Mouse (Mus musculus): ENCODE measurements at regions not wholly inside any gene's neighbourhood (a gene's known extent, or its start where the extent isn't known, plus 50 kb on each side); places are given as distances from the start of the nearest gene placed in this dataset.

DNA sequence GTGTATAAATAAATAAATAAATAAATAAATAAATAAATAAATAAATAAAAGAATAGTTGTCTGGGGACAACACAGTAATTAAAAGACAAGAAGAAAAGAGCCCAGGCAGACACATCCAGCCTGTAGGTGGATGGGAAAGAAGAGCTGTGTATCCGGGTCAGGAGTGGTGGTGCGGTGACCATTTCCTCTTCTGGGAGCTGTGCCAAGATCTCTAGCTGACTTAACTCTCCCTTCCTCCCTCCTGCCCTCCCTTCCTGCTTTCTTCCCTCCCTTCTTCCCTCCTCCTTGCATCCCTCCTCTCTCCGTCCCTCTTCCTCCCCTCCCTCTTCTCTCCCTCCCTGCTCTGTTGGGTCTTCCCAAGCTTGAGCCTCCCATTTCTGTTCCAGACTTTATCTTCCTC lies 240.6 kb upstream of the Gjb5 start:
- 55% methylated on average over 3 of the region's 3 CpGs for WGBS
- TF ChIP-seq CTCF (IDR thresholded peaks at IDR 0.05; ENCODE audit: extremely low read depth, insufficient read length, insufficient replicate concordance, low read depth, low read length) (no peak), POLR2A (IDR thresholded peaks at IDR 0.05; ENCODE audit: low read depth, low read length) (no peak)
- Histone ChIP-seq H3K4me3 (ENCODE audit: low read depth, low read length) (no peak overlapping the region), H3K27me3 (ENCODE audit: control insufficient read depth, insufficient read depth, low read length) (no peaks in the 10 kb centered on the region), H3K27ac (ENCODE audit: insufficient read depth, low read depth, low read length) (no peak overlapping the region), H3K36me3 (ENCODE audit: control insufficient read depth, insufficient read depth, low read length) (no peaks in the 10 kb centered on the region), H3K4me1 (ENCODE audit: control insufficient read depth, insufficient read depth, insufficient read length, low read length) (no peaks in the 10 kb centered on the region)

DNA sequence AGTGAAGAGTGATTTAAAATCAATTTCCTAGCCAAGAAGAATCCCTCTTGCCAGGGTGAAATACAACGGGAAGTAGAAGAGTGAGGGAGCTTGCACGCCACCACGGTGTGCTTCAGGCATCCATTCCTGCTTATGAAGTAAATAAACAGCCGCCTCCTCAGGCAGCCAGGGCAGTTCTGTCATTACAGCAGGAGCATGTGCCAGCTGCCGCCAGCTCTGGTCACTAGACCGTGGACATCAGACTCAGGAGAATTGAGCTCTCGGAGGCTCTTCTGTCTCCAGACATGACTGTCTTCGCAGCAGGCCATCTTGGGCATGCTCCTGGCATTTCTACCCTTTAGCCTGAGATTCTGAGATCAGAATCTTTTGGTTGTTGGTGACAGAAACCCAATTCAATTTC lies 236.1 kb upstream of the Gjb5 start:
- Histone ChIP-seq H3K4me1 (ENCODE audit: control insufficient read depth, insufficient read depth, insufficient read length, low read length) (no peaks in the 10 kb centered on the region), H3K4me3 (ENCODE audit: low read depth, low read length) (no peak overlapping the region), H3K36me3 (ENCODE audit: control insufficient read depth, insufficient read depth, low read length) (no peaks in the 10 kb centered on the region), H3K27ac (ENCODE audit: insufficient read depth, low read depth, low read length) (no peak overlapping the region), H3K27me3 (ENCODE audit: control insufficient read depth, insufficient read depth, low read length) (no peaks in the 10 kb centered on the region)
- WGBS: 76% methylated on average over 8 of the region's 8 CpGs
- TF ChIP-seq POLR2A (IDR thresholded peaks at IDR 0.05; ENCODE audit: low read depth, low read length) (no peak), CTCF (IDR thresholded peaks at IDR 0.05; ENCODE audit: extremely low read depth, insufficient read length, insufficient replicate concordance, low read depth, low read length) (no peak)

DNA sequence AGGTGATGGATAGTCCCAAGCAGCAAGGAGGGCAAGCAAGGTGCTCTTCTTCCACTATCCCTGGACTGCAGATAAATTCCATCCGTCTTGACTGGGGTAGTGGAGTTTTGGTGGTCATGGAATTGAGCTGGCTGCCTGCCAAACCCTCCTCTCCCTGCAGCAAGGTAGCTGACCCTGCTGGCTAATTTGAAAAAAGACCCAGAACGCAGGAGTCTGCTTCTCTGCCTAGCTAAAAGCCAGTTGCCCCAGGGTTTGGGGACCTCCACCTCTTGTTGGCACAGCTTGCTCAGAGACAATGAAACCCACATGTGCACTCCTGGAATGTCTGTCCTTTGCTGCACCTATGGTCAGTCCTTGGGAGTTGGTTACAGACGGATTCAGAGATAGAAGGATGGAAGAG lies 233.6 kb upstream of the Gjb5 start:
- no peaks in the 10 kb centered on the region for H3K4me1 ChIP-seq (ENCODE audit: control insufficient read depth, insufficient read depth, insufficient read length, low read length)
- 58% methylated on average over 3 of the region's 3 CpGs for WGBS

DNA sequence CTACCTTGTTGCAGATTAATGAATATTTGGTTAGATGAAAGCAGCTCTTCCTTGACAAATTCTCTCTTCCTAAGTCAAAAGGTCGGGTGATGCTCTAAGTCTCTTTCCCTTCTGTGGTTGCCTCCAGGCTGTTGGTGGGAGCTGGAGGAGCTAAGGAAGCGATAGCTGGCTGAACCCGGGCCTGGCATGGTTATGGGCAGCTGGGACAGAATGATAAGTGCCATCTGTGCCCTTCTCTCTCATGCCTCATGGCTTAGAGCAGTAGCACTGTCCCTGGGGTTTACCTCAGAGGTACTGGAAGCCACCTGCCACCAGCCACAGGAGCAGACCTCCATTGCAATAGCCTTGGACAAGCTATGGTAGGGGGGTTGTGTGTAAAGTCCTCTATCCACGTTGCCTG lies 228.8 kb upstream of the Gjb5 start:
- no peaks in the 10 kb centered on the region for H3K36me3 ChIP-seq (ENCODE audit: control insufficient read depth, insufficient read depth, low read length)
- no peak for TF ChIP-seq POLR2A (IDR thresholded peaks at IDR 0.05; ENCODE audit: low read depth, low read length)
- TF ChIP-seq CTCF (IDR thresholded peaks at IDR 0.05; ENCODE audit: extremely low read depth, insufficient read length, insufficient replicate concordance, low read depth, low read length): no peak
- H3K4me1 ChIP-seq (ENCODE audit: control insufficient read depth, insufficient read depth, insufficient read length, low read length): no peaks in the 10 kb centered on the region
- WGBS: 54% methylated on average over 4 of the region's 4 CpGs
- no peak overlapping the region for H3K4me3 ChIP-seq (ENCODE audit: low read depth, low read length)
- no peak overlapping the region for H3K27ac ChIP-seq (ENCODE audit: insufficient read depth, low read depth, low read length)
- H3K27me3 ChIP-seq (ENCODE audit: control insufficient read depth, insufficient read depth, low read length): no peaks in the 10 kb centered on the region

More for the DNA sequence above, 233.6 kb upstream of the Gjb5 start:
- TF ChIP-seq CTCF (IDR thresholded peaks at IDR 0.05; ENCODE audit: extremely low read depth, insufficient read length, insufficient replicate concordance, low read depth, low read length) (no peak), POLR2A (IDR thresholded peaks at IDR 0.05; ENCODE audit: low read depth, low read length) (no peak)
- H3K27me3 ChIP-seq (ENCODE audit: control insufficient read depth, insufficient read depth, low read length): no peaks in the 10 kb centered on the region
- no peaks in the 10 kb centered on the region for H3K36me3 ChIP-seq (ENCODE audit: control insufficient read depth, insufficient read depth, low read length)
- H3K27ac ChIP-seq (ENCODE audit: insufficient read depth, low read depth, low read length): no peak overlapping the region
- no peak overlapping the region for H3K4me3 ChIP-seq (ENCODE audit: low read depth, low read length)

DNA sequence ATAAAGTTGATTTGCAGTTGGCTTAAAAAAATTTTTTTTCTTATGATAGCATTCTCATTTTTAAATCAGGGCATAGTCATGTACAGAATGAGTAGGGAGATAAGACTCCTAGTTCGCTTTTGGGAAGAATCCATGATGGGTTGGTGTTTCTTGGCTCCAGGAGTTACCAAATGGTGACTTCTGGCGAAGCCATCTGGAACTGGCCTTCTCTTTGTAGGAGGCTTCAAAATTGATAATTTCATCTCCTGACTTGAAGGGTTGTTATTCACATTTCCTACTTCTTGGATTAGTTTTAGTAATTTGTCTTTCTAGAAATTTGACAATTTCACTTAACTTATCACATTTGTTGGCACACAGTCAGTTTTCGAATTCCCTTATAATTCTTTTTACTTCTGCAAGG lies 218.5 kb upstream of the Gjb5 start:
- Histone ChIP-seq H3K27ac (ENCODE audit: insufficient read depth, low read depth, low read length) (no peak overlapping the region), H3K4me1 (ENCODE audit: control insufficient read depth, insufficient read depth, insufficient read length, low read length) (no peaks in the 10 kb centered on the region), H3K36me3 (ENCODE audit: control insufficient read depth, insufficient read depth, low read length) (no peaks in the 10 kb centered on the region), H3K4me3 (ENCODE audit: low read depth, low read length) (no peak overlapping the region), H3K27me3 (ENCODE audit: control insufficient read depth, insufficient read depth, low read length) (no peaks in the 10 kb centered on the region)
- 82% methylated on average over 3 of the region's 3 CpGs for whole genome bisulfite sequencing
- no peak for TF ChIP-seq CTCF (IDR thresholded peaks at IDR 0.05; ENCODE audit: extremely low read depth, insufficient read length, insufficient replicate concordance, low read depth, low read length)
- TF ChIP-seq POLR2A (IDR thresholded peaks at IDR 0.05; ENCODE audit: low read depth, low read length): no peak

DNA sequence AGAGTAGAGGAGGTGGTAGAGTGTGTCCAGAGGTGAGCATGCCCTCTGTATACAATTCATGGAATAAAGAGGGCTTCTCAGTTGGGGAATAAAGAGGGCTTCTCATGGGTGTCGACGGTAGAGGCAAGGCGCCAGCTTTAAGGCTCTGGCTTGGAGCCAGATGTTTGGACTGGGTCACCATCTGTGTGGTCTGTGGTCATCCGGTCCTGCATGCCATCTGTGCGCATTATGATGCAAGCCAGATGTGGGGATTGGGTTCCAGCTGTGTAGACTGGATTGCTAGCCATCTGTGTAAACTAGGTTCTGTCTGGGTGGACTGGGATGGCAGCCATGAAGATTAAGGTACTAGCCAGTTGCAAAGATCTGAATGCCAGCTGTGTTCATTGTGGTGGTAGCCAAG lies 204.6 kb upstream of the Gjb5 start:
- no peaks in the 10 kb centered on the region for H3K4me1 ChIP-seq (ENCODE audit: control insufficient read depth, insufficient read depth, insufficient read length, low read length)
- WGBS: 89% methylated on average over 5 of the region's 5 CpGs
- TF ChIP-seq POLR2A (IDR thresholded peaks at IDR 0.05; ENCODE audit: low read depth, low read length): no peak
- TF ChIP-seq CTCF (IDR thresholded peaks at IDR 0.05; ENCODE audit: extremely low read depth, insufficient read length, insufficient replicate concordance, low read depth, low read length): no peak
- no peaks in the 10 kb centered on the region for H3K27me3 ChIP-seq (ENCODE audit: control insufficient read depth, insufficient read depth, low read length)
- H3K36me3 ChIP-seq (ENCODE audit: control insufficient read depth, insufficient read depth, low read length): no peaks in the 10 kb centered on the region
- H3K4me3 ChIP-seq (ENCODE audit: low read depth, low read length): no peak overlapping the region
- no peak overlapping the region for H3K27ac ChIP-seq (ENCODE audit: insufficient read depth, low read depth, low read length)

DNA sequence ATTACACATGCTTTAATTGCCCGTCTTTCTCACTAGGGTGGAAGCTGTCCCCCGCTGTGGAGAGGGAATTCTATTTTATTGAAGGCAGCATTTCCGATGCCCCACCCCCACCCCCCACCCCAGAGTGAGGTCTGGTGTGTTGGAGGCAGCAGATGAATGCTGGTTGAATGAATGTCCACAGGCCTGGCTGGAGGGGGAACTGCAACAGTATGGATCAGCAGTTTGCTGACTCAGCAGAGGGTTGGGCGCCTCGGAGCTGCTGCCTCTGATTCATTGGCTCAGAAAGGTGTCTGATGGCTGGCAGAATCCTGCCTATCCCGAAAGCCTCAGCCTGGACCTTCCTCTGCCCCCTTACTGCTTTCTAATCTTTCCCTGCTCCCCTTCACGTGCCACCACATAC lies 200.6 kb upstream of the Gjb5 start:
- 61% methylated on average over 7 of the region's 7 CpGs for WGBS
- H3K27me3 ChIP-seq (ENCODE audit: control insufficient read depth, insufficient read depth, low read length): no peaks in the 10 kb centered on the region
- H3K36me3 ChIP-seq (ENCODE audit: control insufficient read depth, insufficient read depth, low read length): no peaks in the 10 kb centered on the region
- H3K4me3 ChIP-seq (ENCODE audit: low read depth, low read length): no peak overlapping the region
- H3K4me1 ChIP-seq (ENCODE audit: control insufficient read depth, insufficient read depth, insufficient read length, low read length): no peaks in the 10 kb centered on the region
- no peak for TF ChIP-seq CTCF (IDR thresholded peaks at IDR 0.05; ENCODE audit: extremely low read depth, insufficient read length, insufficient replicate concordance, low read depth, low read length)
- TF ChIP-seq POLR2A (IDR thresholded peaks at IDR 0.05; ENCODE audit: low read depth, low read length): no peak
- H3K27ac ChIP-seq (ENCODE audit: insufficient read depth, low read depth, low read length): no peak overlapping the region

Data from small intestine, adult 2 months (tissue).